Mouse (Mus musculus): ENCODE results near the gene Agbl4.

- TF ChIP-seq CTCF (conservative IDR thresholded peaks at IDR 0.05 in 1 of 2, IDR thresholded peaks at IDR 0.05 in 1 of 2; ENCODE audit: low read depth in 2 of 2, low read length in 2 of 2) (no peak), POLR2A (IDR thresholded peaks at IDR 0.05; ENCODE audit: low read depth, low read length) (no peak), USF2 (conservative IDR thresholded peaks at IDR 0.05; ENCODE audit: low read depth, low read length) (no peak), ZKSCAN1 (IDR thresholded peaks at IDR 0.05; ENCODE audit: borderline replicate concordance, low read depth, low read length) (no peak), TCF12 (IDR thresholded peaks at IDR 0.05; ENCODE audit: low read depth, low read length) (no peak), TBP (conservative IDR thresholded peaks at IDR 0.05; ENCODE audit: low read depth, low read length) (no peak)
Measured at GRCm38 (mm10) chr4:110916061-110916460, 518.6 kb downstream of the Agbl4 start.
